ENCODE assay signal across 9 mouse cellular contexts in the genomic region with DNA sequence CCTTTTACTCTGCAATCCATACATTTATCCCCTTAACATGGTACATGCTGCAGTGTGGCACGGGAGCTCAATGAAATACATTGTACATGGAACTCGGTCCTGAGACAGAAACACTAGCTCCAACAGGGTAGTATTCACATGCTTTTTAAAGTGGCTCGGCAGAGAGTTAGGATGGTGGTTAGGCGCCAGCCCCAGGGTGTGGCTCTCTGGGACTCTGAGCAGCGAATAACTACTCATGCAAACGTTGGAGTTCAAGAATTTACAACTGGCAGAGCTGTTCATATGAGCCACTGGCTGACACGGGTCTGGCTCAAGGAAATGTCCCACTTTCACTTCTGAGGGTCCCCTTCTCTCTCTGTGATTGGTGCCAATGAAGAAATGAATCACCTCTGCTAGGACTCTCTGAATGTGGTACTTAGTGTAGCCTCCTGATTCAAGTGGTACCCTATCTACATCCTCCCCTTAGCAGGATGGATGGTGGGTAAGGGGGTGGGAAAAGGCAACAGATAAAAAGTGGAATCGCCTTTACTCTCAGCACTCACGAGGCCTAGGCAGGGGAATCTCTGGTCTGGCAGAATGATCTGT. TPM values are rescaled to one million over a fixed set of nuclear protein-coding genes. Genes with fewer than 3 reads are reported as not detected.
A peak's percentile ranks its signal among the peaks of the same experiment; 100 is the strongest.
DNase-seq lines count a peak whose midpoint lies in the region; ATAC-seq and TF ChIP-seq lines count a peak whose summit lies in the region.
"Had no signal": no experiment of that assay in that cellular context is flagged by ENCODE, and none has a peak within 500 bp of the region (broad histone marks: within the 10 kb centered on the region; RNA-seq: fewer than 3 reads in every experiment).

No protein-coding gene starts in this region.

- no peaks in the 10 kb centered on the region for H3K9me3 ChIP-seq in intestine, embryonic 14.5 days (ENCODE audit: control insufficient read depth, low read length)
- no peaks in the 10 kb centered on the region for H3K9me3 ChIP-seq in stomach, embryonic 14.5 days (ENCODE audit: control insufficient read depth, low read depth, low read length)

- TF ChIP-seq CTCF in testis, adult 2 months (IDR thresholded peaks at IDR 0.05; ENCODE audit: control insufficient read depth, insufficient read depth, insufficient replicate concordance, low read depth, low read length), result no peak

- DNase-seq in testis, postnatal 10 days (ENCODE audit: low spot score), result no peak
- peak; percentile 29 for DNase-seq in gastrocnemius, postnatal 10 days
- no peak for DNase-seq in intestine, embryonic 14.5 days (ENCODE audit: low spot score)
- no peak for DNase-seq in cerebellum, adult 8-10 months
- no peak for DNase-seq in retina, embryonic 14.5 days (ENCODE audit: low spot score)
- DNase-seq in c-Kit-positive CD71-positive TER-119-positive erythroid progenitor cells, embryonic 14.5 days (ENCODE audit: low spot score), result no peak

- ATAC-seq in intestine, embryonic 14.5 days (replicated peaks; ENCODE audit: low FRiP score, low TSS enrichment, low read depth), result 0 out of 2 replicates have a peak, but pooled peaks have one; percentile 22
- ATAC-seq in stomach, embryonic 14.5 days (ENCODE audit: insufficient number of reproducible peaks, insufficient read depth, low FRiP score, low read depth), result no peak

- no peak overlapping the region for H3K9ac ChIP-seq in intestine, embryonic 14.5 days (ENCODE audit: low read length)
- H3K9ac ChIP-seq in stomach, embryonic 14.5 days (replicated peaks; ENCODE audit: low read depth, low read length), result no peak overlapping the region

- H3K36me3 ChIP-seq in testis, adult 2 months (ENCODE audit: control insufficient read depth, insufficient read depth, low read length), result no peaks in the 10 kb centered on the region
- H3K36me3 ChIP-seq in intestine, embryonic 14.5 days (ENCODE audit: control insufficient read depth, insufficient read depth, low read length), result no peaks in the 10 kb centered on the region
- H3K36me3 ChIP-seq in stomach, embryonic 14.5 days (ENCODE audit: control insufficient read depth, insufficient read depth, low read length), result no peaks in the 10 kb centered on the region

- no peak for TF ChIP-seq POLR2A in testis, adult 2 months (IDR thresholded peaks at IDR 0.05; ENCODE audit: control insufficient read depth, low read depth, low read length)

- peak overlapping the region; percentile 74 for H3K27ac ChIP-seq in testis, adult 2 months (ENCODE audit: control insufficient read depth, insufficient read depth, low read depth, low read length)
- H3K27ac ChIP-seq in intestine, embryonic 14.5 days (ENCODE audit: low read depth), result peak overlapping the region; percentile 54
- peak overlapping the region; percentile 44; the same call in 1 of the 2 replicates for H3K27ac ChIP-seq in stomach, embryonic 14.5 days (ENCODE audit: low read length)
- H3K27ac ChIP-seq: layer of hippocampus, adult 2 months had no signal

- H3K4me2 ChIP-seq in intestine, embryonic 14.5 days (ENCODE audit: low read length), result no peak overlapping the region
- no peak overlapping the region for H3K4me2 ChIP-seq in stomach, embryonic 14.5 days (replicated peaks; ENCODE audit: low read depth, low read length)

- no peak overlapping the region for H3K4me3 ChIP-seq in testis, adult 2 months (ENCODE audit: control insufficient read depth, low read depth, low read length)
- no peak overlapping the region for H3K4me3 ChIP-seq in intestine, embryonic 14.5 days (ENCODE audit: low read depth, low read length)
- no peak overlapping the region for H3K4me3 ChIP-seq in stomach, embryonic 14.5 days (ENCODE audit: low read depth, low read length)
- H3K4me3 ChIP-seq: layer of hippocampus, adult 2 months had no signal

- WGBS in intestine, embryonic 14.5 days, result 55% methylated on average over 9 of the region's 9 CpGs
- WGBS in stomach, embryonic 14.5 days, result 60% methylated on average over 9 of the region's 9 CpGs

- H3K27me3 ChIP-seq in testis, adult 2 months (ENCODE audit: control insufficient read depth, insufficient read depth, low read length), result no peaks in the 10 kb centered on the region
- H3K27me3 ChIP-seq in intestine, embryonic 14.5 days (replicated peaks; ENCODE audit: control insufficient read depth, insufficient read depth, low read length), result no peaks in the 10 kb centered on the region
- H3K27me3 ChIP-seq in stomach, embryonic 14.5 days (ENCODE audit: control insufficient read depth, insufficient read depth, low read length), result no peaks in the 10 kb centered on the region

- peaks cover 12% of the 10 kb centered on the region for H3K4me1 ChIP-seq in testis, adult 2 months (ENCODE audit: control insufficient read depth, insufficient read depth, low read length)
- peaks cover 50% of the 10 kb centered on the region for H3K4me1 ChIP-seq in intestine, embryonic 14.5 days (replicated peaks; ENCODE audit: control insufficient read depth, insufficient read depth, low read length)
- H3K4me1 ChIP-seq in stomach, embryonic 14.5 days (ENCODE audit: control insufficient read depth, insufficient read depth, low read length), result peaks cover 47% of the 10 kb centered on the region

RNA-seq across cellular contexts. Expression of a gene that starts 59.7 kb away (rescaled TPM):
- polyA plus RNA-seq in testis, adult 2 months (2012; rRNA removed), result 12.8 and 18.1 TPM in 2 replicates
- not detected for total RNA-seq in gastrocnemius, postnatal 10 days (2021)
- not detected in 2 replicates for polyA plus RNA-seq in intestine, embryonic 14.5 days (2014; fragmentation: Nextera tagmentation; extraction: Ambion mirVana)
- polyA plus RNA-seq in stomach, embryonic 14.5 days (2014; fragmentation: Nextera tagmentation; extraction: Ambion mirVana), result not detected in 2 replicates
- total RNA-seq: layer of hippocampus, adult 2 months had no signal

Comparison
In these comparisons a context has a peak if more than half of its experiments do, and no peak if none do; other contexts are left out.
1. RNA of a gene that starts 59.7 kb away (polyA plus RNA-seq): 12.8 to 18.1 TPM in testis, adult 2 months; not detected in intestine, embryonic 14.5 days and not detected in stomach, embryonic 14.5 days; every median in the first group is over 10 times any median in the second.
2. Peak in every context shown above with its lines, with median percentiles within 50 percentile points of each other: H3K27ac ChIP-seq.